Mouse (Mus musculus) CH12.LX (cell line): ENCODE results near the gene Sik3.

ENCODE experiments used
- POLR2AphosphoS2 ChIP-seq: IDR thresholded peaks from 2 replicates; pipeline ENCODE4 v1.6.1; 2011; ENCODE audit warnings: low read depth, low read length, improper control_type of control experiment
- SIN3A ChIP-seq: IDR thresholded peaks from 2 replicates; pipeline ENCODE4 v1.6.1; 2012; ENCODE audit warnings: low read length, improper control_type of control experiment, inconsistent platforms

GRCm38 (mm10) chr9:46012091-46013008 lies at the start of gene Sik3, which contains the start of gene Pafah1b2:
- peak; percentile 93 for TF ChIP-seq SIN3A
- TF ChIP-seq POLR2AphosphoS2: no peak
